Mouse (Mus musculus) embryo, embryonic 10 days (tissue): ENCODE measurements around the gene Amn.
A peak's percentile ranks its signal among the peaks of the same experiment; 100 is the strongest.

ENCODE experiments used
- DNase-seq: peaks from one replicate; pipeline ENCODE4 v3.0.0-alpha.2; 2015; ENCODE audit warnings: low spot score

The Amn gene

DNA sequence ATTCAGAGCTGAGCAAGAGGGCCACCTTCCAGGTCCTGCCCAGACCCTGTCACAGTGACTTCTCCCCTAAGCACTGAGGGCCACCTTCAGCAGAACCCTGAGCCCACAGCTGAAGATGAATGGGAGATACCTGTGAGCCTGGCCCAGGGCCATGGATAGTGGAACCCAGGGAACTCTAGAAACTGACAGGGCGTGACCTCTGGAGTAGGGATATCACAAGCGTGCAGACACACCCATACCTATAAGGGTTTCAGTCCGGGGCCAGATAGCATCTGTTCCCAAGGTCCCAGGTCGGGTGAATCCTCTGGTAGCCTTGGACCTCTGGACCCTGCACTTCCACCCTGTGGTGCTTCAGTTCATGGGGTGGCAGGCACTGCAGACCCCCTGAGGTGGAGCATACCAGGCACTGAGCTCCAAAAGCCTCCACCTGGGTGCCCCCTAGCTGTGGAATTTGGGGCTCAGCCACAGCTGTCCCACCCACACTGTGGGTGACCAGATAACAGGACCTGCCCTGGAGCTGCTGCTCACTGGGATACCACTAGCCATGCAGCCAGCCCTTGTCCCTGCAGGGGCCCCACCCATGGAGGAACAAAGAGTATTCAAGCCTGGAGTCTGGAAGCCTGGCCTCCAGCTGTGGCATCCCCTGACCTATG is 3.1 kb upstream of the Amn start:
- DNase-seq, result no peak

DNA sequence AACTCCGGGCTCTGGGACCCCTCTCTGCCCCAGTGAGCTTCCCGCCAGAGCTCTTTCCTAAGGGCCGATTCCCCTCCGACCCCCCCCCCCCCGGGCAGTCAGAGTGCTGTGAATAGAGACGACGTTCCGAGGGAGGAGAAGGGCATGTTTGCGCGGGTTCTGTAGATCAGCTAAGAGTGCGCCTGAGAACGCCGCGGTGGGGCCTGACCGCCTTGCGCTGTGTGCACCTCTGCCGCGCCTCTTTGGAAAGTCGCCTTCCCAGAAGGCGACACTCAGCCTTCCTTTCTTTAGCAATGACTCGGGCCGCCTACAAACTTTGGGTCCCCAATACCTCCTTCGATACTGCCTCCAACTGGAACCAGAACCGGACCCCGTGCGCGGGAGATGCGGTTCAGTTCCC is 511 bp downstream of the Amn start:
- no peak for DNase-seq

DNA sequence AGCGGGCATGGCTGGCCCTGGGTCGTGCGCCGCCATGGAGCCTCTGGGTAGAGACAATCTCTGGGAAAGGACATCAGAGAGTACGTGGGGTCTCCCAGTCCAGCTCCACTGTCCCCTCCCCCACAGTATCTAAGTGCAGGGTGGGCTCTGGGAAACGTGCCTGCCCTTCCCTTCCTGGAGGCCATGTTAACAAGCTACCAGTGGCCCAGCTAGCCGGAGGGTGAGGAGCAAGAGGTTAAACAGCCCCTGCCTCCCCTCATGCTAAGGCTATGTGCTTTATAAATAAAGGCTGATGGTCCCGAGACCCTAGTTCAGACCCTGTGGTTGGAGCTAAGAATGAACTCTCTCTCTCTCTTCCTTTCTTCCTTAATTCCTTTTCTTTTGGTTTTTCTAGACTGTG is 1.1 kb downstream of the Amn start:
- no peak for DNase-seq

DNA sequence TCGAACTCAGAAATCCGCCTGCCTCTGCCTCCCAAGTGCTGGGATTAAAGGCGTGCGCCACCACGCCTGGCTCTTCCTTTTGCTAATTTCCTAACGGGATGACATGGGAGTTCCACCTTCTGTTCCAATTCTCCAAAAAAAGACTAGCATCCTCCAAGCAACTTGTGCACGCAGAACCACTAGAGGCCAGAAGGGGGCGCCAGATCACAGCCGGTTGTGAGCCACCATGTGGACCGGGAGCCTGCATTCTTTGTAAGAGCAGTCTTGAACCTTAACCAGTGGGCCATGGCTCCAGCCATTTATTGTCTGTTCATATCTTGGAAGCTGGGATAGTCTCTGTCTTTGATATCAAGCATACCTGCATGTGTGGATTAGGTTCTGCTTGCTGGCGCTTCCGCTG is 1.5 kb downstream of the Amn start:
- DNase-seq, result peak; percentile 88

DNA sequence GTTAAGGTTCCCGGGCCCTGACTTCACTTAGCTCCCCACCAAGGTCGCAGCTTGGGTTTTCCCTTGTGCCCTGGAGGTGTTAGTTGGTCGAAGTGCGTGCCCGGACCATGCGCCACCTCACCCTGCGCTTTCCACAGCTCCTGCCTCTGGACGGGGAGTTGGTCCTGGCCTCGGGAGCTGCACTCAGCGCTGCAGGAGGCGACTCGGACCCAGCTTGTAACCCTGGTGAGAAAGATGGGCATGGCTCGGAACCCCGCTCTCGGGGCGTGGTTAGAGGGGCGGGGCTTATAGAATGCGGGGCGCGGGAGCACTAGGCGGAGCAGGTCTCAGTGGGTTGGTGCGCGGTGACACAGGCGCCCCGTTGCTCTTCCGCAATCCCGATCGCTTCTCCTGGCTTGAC is 3.1 kb downstream of the Amn start:
- no peak for DNase-seq

DNA sequence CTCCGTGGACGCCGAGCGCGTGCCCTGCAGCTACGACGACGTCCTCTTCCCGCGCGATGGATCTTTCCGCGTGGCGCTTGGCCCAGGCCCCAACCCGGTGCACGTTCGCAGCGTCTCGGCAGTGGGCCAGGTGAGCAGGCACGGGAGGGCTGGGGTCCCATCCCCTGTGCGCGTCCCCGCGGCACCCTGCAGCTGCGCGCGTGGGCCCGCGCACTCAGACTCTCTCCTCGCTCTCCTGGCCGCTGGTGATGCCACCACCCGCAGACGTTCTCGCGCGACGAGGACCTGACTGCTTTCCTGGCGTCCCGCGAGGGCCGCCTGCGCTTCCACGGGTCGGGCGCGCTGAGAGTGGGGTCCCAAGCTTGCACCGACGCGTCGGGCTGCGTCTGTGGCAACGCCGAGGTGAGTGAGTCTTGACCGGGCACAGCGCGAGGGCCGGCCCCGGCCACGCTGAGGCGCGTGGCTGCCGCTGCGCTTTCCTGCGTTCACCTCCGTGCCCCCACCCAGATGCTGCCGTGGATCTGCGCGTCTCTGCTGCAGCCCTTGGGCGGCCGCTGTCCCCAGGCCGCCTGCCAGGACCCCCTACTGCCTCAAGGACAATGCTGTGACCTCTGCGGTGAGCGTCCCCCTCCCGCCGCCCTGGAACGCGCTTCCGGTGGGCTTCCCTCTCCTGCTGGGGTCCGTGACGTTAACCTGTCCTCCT is 3.7 kb downstream of the Amn start:
- DNase-seq, result no peak

DNA sequence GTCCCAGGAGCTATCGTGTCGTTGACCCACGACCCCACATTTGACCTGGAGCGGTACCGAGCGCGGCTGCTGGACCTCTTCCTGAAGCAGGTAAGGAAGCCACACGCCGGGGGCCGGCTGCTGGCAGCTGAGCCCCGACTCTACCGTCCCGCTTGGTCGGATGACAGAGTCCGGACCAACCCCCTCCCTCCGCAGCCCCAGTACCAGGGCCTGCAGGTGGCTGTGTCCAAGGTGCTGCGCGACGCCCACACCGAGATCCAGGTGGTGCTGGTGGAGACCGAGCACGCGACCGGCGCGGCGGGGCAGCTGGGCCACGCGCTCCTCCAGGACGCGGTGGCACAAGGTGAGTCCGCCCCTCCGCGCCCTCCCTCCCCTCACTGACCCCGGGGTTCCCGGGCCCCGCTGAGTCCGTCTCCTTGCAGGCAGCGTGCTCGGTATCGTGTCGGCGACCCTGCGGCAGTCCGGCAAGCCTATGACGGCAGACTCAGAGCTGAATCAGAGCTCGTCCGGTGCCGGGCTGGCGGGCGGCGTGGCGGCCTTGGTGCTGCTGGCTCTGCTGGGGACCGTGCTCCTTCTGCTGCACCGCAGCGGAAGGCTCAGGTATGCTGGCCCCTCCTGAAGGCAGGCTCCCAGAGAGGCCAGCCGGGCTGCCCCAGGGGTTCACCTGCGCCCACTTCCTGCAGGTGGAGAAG is 4.4 kb downstream of the Amn start:
- no peak for DNase-seq

DNA sequence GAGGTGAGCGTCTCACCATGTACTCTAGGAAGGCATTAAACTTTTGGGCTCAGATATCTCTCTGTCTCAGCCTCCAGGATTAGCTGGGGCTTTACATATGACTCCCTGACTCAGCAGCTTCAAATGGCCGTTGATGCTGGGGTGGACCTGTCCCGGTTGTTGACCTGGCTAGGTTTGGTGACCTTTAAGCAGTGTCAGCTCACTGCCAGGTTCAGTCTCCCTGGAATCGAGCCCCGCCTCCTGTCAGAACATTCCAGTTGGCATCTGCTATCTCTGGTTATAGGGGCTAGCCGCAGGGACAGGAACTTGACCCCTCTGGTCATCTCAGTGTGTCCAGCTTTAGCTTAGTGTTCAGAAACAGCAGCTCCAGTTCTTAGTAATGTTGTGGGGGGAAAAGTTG is 5.5 kb downstream of the Amn start:
- DNase-seq, result no peak

DNA sequence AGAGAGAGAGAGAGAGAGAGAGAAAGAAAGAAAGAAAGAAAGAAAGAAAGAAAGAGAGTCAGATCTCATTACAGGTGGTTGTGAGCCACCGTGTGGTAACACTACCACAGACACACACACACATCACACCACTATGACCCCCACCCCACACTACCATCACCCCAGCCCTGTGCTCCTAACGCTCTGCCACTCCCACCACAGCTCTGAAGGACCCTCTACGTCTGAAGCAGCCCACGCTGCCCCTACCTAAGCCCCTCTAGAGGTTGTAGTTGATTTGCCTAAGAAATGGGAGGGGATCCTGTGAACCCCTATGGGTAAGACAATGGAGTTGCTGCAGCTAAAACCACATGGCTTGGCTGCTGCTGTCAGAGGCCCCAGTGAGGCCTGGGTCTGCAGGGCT is 12.7 kb downstream of the Amn start:
- DNase-seq, result no peak

DNA sequence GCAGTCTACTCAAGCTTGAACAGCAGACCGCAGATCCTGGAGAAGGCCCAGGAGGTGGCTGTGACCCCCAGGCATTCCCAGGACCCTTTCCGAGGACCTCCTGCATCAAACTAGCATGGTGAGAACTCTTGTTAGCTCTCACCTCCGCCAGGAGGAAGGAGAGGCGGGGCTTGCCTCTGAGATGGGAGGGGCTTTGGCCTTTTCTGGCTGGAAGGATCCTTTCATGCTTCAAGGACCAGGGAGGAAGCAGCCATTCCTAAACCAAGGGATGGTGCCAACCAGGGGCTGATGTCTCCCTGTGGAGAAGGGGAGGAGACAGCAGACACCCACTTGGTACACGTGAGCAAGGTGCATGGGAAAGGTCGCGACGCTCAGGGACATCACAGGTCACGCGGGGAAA is 13.6 kb downstream of the Amn start:
- peak; percentile 44 for DNase-seq

DNA sequence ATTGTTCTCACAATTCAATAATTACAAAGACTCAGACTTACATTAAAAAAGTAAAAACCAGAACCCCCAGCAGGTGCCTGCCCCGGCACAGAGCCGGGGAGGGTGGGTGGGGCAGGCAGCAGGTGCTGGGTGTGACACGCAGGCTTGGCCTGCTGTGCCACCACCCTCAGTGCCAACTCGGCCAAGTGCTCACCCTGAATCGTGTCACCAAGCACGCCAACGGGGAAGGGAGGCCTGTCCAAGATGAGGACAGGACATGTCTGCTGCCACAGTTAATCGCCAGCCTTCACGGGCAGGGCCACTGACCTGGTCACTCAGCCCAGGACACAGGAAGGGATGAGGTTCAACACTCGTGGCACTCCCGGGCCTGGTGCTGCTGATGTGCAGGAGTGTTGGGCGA is 22.1 kb downstream of the Amn start:
- DNase-seq, result no peak

DNA sequence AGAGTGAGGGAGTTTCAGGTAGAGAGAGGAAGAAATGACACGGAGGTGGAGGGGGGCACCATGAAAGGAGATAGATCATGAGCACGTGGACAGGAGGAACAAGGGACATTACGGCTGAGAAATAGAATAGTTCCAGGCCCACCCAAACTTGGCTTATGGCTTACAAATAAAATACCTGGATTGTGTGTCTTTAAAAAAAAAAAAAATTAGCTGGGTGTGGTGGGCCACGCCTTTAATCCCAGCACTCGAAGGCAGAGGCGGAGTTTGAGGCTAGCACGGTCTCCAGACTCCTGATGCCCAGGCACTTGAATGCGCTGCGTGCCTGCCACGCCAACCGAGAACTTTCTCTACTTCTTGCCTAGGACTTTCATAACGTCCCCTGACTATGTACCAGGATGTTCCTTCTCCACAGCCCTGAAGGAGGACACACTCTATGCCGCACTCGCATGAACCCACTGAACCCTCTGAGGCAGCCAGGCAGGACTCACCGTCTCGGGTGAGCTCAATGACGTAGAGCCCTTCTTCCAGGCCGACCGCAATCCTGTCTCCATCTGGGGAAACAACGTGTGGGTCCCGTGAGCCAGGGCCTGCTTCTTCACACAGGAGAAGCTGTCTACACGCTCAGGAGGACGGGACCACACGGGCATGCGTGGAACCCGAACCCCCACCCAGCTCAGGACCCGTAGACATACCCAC is 30.6 kb downstream of the Amn start:
- no peak for DNase-seq

DNA sequence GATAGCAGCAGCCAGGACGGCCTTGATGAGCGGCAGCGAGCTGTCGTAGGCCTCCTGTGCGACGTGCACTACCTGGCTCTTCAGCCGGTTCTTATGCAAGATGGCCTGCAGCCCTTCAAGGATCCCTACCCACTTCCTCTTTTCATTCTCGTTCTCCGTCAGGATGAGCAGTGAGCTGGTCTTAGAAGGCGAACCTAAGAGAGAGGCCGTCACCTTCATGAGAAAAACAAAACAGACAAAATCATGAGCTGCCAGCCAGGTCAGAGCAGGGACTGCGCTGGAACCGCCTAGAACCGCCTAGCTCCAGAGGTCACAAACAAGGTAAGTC is 31.1 kb downstream of the Amn start:
- no peak for DNase-seq

DNA sequence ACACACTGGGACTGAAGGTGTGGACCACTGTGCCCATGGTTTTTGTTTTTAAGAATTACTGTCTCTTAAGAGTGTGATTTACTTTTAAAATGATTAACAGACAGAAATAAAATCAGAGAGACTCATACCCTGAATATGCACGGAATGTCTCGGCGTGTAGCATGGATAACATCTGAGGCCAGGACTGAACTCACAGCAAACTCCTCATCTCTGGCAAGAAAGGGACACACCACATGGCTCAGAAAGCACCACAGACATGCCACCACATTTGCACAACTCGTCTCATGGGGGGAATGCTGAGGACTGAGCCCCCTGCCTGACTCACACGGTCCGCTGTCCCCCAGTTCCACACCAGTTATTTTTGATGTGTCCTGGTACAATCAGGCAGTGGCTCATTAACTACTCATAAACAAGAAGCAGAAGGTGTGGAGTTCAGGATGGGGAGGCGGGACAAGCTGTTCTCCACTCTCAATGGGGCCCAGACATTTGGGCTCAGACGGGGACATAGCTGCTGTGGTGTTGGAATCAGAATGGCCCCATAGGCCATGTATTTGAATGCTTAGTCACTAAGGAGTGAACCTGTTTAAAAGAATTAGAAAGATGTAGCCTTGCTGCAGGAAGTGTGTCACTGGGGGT is 32.9 kb downstream of the Amn start:
- no peak for DNase-seq

DNA sequence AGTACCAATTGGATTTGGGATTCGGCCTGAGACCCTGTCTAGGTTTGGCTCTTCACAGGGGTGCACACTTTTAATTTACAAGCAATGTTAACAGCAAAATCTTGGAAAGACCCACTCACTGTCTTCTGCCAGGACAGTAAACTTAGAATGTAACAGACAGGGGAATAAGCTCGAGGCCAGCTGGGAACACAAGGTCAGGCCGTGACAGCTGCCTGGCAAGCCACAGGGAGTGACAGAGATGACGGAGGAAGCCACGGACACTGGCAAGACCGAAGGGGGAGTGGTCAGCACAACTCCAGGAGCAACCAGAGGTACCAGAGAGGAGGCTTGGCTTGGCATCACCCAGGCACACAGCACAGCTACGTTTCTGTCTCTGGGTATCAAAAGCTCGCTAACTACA is 35.9 kb downstream of the Amn start:
- DNase-seq, result no peak

DNA sequence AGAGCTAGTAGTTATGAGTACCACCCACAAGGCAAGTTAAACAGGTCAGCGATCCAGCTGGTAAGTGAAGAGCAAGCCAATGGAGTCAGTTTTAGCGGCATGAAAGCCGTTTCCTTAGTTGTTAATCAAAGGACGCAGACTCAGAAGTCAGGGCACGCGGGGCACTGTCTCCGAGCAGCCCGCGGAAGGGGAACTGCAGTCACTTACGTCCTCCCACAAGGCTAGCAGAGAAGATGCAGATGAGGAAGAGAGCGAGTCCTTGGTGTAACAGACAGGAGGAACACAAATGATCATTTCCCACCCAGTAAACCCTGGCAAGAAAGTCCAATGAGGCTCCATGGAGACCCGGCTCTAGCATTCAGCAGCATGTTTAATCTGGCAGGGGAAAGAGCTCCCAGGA is 38.4 kb downstream of the Amn start:
- no peak for DNase-seq

DNA sequence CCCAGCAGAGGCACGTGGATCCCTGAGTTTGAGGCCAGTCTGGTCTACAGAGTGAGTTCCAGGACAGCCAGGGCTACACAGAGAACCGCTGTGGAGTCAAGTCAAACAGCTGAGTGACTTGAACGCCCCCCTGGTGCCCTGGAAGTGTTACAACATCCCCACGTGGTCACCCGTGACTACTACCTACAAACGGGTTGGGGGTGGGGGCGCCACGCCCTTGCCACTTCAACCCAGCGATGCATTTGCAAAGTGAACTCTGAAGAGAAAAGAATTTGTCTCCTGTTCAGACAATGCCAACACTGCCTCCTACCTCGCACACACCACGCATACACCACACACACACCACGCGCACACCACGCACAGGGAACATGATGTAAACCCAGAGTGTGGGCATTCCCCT is 39.0 kb downstream of the Amn start:
- no peak for DNase-seq

DNA sequence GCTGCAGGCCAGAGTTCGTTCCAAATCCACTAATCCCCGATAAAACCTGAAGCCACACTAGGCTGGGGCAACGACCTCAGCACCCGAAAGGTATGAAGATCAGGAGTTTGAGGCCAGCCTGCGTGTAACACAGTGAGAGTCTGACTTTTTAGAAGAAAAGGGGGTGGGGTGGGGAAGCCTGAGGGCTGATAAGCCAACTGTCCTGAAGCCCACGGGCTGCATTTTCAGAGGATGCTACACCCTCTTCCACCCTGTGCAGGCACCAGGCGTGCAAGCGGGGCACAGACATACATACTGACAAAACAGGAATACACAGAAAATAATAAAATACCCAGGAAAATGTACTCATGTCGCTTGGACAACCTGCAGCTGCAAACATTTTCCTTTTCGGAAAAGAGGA is 40.9 kb downstream of the Amn start:
- no peak for DNase-seq

DNA sequence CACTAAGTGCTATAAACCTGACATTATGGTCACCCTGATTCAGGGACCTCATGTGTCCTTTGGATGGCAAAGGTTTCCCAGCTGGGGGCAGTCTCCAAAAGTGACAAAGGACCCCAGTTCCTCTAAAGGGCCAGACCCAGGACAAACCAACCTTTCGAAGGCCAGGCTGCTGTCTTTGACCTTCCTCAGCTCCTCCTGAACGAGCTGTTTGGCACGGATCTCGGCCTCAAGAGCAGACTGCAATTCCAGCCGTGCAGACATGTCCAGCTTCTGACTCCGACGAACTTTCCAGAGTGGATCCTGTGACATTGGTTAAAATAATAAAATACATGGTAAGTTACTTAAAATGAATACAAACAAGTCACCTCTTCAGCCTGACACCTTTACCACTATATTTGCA is 43.4 kb downstream of the Amn start:
- no peak for DNase-seq

DNA sequence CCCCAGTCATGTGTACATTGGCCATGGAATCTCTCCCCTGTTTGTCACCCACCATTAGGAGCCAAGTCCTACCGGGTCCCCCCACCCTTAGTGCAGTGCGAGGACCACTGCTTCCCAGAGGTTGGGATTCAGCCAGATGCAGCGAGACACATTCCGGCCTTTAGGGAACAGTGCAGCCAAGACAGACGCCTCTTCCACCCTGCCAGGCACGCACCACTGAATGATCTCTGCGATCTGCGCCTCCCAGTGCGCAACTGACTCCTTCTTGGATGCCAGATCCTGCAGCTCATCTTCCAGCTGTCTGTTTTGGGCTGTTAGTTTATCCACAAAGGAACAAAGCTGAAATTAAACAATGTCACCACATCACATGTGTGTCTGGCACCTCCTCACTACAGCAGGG is 46.8 kb downstream of the Amn start:
- DNase-seq, result no peak

DNA sequence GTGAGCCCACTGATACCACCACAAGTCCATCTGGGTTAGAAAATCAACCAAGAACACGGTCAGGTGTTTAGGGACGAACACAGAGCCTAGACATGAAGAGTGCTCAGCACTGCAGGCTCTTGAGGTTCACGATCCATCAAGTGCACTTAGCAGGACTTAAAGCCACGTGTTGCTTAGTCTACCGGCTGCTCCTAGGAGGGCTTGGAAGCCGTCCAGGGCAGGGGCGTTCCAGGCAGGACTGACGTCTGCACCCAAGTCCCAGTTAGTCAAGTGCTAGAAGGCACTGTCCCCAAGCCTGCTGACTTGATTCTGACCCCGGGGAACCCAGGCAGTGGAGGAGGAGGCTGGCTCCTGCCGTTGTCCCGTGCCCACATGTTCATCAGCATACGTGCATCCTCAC is 49.7 kb downstream of the Amn start:
- DNase-seq, result no peak

DNA sequence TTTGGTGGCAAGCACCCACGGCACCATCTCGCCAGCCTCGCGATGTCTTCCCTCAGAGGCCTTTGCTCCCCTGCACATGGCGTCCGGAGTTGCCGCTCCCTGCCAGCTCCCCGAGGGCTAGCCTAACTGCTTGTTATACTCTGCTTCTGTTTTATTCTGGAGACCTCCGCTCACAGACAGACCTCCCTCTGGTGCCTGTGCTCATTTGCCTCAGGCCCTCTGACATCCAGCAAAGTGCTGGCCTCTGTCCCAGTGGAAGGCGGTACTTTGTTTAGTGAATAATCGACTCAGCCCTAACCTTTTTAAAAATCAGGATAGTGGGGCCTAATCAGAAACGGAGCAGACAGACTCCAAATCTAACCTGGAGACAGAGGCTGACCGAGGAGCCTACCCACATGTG is 50.9 kb downstream of the Amn start:
- no peak for DNase-seq

DNA sequence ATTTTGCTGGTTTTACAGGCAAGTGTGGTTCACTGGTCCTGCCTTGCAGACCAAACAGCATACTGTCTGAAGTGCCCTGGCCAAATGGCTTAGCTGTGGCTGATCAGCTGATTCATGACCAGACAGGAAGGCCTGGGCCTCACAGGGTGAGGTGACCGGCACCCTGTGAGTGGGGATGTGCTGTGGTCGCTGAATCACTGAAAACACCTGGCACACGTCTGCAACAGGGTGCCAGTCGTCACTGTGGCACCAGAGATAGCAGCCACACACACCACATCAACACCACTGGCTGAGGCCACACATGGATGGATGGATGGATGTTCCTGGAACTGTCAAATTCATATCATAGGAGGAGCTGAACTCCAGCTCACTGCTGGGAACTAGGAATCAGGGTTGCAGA is 52.5 kb downstream of the Amn start:
- no peak for DNase-seq
